ENCODE assay signal across 8 mouse cellular contexts in genomic region chr6:30304399-30304917, GRCm38 (mm10). TPM values are rescaled to one million over a fixed set of nuclear protein-coding genes. Genes with fewer than 3 reads are reported as not detected.
DNase-seq lines count a peak whose midpoint lies in the region; ATAC-seq and TF ChIP-seq lines count a peak whose summit lies in the region.

Gene Ube2h (minus strand): TSS chr6:30304539.

- no peak for TF ChIP-seq CTCF in bone marrow macrophage, adult 2 months (IDR thresholded peaks at IDR 0.05; ENCODE audit: low read depth, low read length)
- TF ChIP-seq CTCF in embryonic fibroblast, embryonic 13.5 days (IDR thresholded peaks at IDR 0.05; ENCODE audit: borderline replicate concordance, insufficient read depth, low read length) = no peak

- peak within 1 kb of the TSS; percentile 68 for H3K4me2 ChIP-seq in kidney, embryonic 15.5 days

- H3K27ac ChIP-seq in bone marrow macrophage, adult 2 months (ENCODE audit: insufficient read depth, low read depth, low read length) = peak within 1 kb of the TSS; percentile 69
- H3K27ac ChIP-seq in embryonic fibroblast, embryonic 13.5 days (ENCODE audit: insufficient read depth, low read length) = peak within 1 kb of the TSS; percentile 65
- H3K27ac ChIP-seq in heart, embryonic 10.5 days = peak within 1 kb of the TSS; percentile 97
- peak within 1 kb of the TSS; percentile 95 for H3K27ac ChIP-seq in kidney, embryonic 15.5 days

- H3K9ac ChIP-seq in kidney, embryonic 15.5 days = peak within 1 kb of the TSS; percentile 85

- peaks cover 32% of the 10 kb centered on the region for H3K4me1 ChIP-seq in bone marrow macrophage, adult 2 months (ENCODE audit: control insufficient read depth, insufficient read depth, low read length)
- H3K4me1 ChIP-seq in embryonic fibroblast, embryonic 13.5 days (ENCODE audit: control insufficient read depth, insufficient read depth, low read length) = peaks cover 3% of the 10 kb centered on the region; the same call in 1 of the 2 replicates
- peaks cover 53% of the 10 kb centered on the region for H3K4me1 ChIP-seq in heart, embryonic 10.5 days
- peaks cover 57% of the 10 kb centered on the region for H3K4me1 ChIP-seq in kidney, embryonic 15.5 days

- H3K36me3 ChIP-seq in heart, embryonic 10.5 days = no peaks in the 10 kb centered on the region
- no peaks in the 10 kb centered on the region for H3K36me3 ChIP-seq in kidney, embryonic 15.5 days

- no peaks in the 10 kb centered on the region for H3K9me3 ChIP-seq in heart, embryonic 10.5 days
- H3K9me3 ChIP-seq in kidney, embryonic 15.5 days (replicated peaks) = no peaks in the 10 kb centered on the region

- 2% methylated on average over 33 of the region's 33 CpGs for WGBS in heart, embryonic 10.5 days
- under 1% methylated on average over 25 of the region's 33 CpGs for WGBS in kidney, embryonic 15.5 days

- H3K27me3 ChIP-seq in heart, embryonic 10.5 days (ENCODE audit: insufficient read depth, poor library complexity, severe bottlenecking) = no peaks in the 10 kb centered on the region
- no peaks in the 10 kb centered on the region for H3K27me3 ChIP-seq in kidney, embryonic 15.5 days

- peak; percentile 89 for ATAC-seq in kidney, embryonic 15.5 days (replicated peaks; ENCODE audit: low FRiP score)
- peak; percentile 95 for ATAC-seq in monocyte, adult 5-6 weeks (replicated peaks; ENCODE audit: insufficient number of reproducible peaks, low FRiP score, low TSS enrichment, poor library complexity, severe bottlenecking)

- TF ChIP-seq POLR2A in bone marrow macrophage, adult 2 months (IDR thresholded peaks at IDR 0.05; ENCODE audit: borderline replicate concordance, low read depth, low read length) = no peak
- peak; percentile 93 for TF ChIP-seq POLR2A in embryonic fibroblast, embryonic 13.5 days (IDR thresholded peaks at IDR 0.05; ENCODE audit: low read depth, low read length)

- peak; percentile 98 for DNase-seq in A20 (ENCODE audit: low read depth, low spot score)
- DNase-seq in heart, embryonic 10.5 days (ENCODE audit: low spot score) = peak; percentile 99
- DNase-seq in liver = peak; percentile 99
- DNase-seq in spleen, postnatal 4 days (ENCODE audit: low spot score in 2 of 2) = peak; percentile 100

- peak within 1 kb of the TSS; percentile 71 for H3K4me3 ChIP-seq in bone marrow macrophage, adult 2 months (ENCODE audit: insufficient read depth, low read length)
- H3K4me3 ChIP-seq in embryonic fibroblast, embryonic 13.5 days (ENCODE audit: insufficient read depth, low read length) = peak within 1 kb of the TSS; percentile 85
- peak within 1 kb of the TSS; percentile 93 for H3K4me3 ChIP-seq in heart, embryonic 10.5 days
- peak within 1 kb of the TSS; percentile 79 for H3K4me3 ChIP-seq in kidney, embryonic 15.5 days (replicated peaks)

RNA-seq across cellular contexts. Expression of gene Ube2h, which starts in this region (rescaled TPM):
- 38.6 and 39.4 TPM in 2 replicates for polyA plus RNA-seq in bone marrow macrophage, adult 2 months (2012; ENCODE audit: insufficient read depth, insufficient read length, missing spikeins)
- polyA plus RNA-seq in embryonic fibroblast, embryonic 13.5 days (2011; ENCODE audit: insufficient read length, low read depth, missing spikeins) = 84.0 and 92.8 TPM in 2 replicates
- polyA plus RNA-seq in heart, embryonic 10.5 days (2016; fragmentation: Nextera tagmentation; extraction: Ambion mirVana) = 49.6 and 51.7 TPM in 2 replicates
- polyA plus RNA-seq in kidney, embryonic 15.5 days (2015; fragmentation: Nextera tagmentation; extraction: Ambion mirVana) = 50.6 and 50.9 TPM in 2 replicates
- 61.3 to 87.8 TPM (median 69.4 TPM) in 3 replicates for total RNA-seq in monocyte, adult 5-6 weeks (2017)

Comparison
In these comparisons a context has a peak if more than half of its experiments do, and no peak if none do; other contexts are left out.
1. Peak in every context shown above with its lines: DNase-seq, ATAC-seq, H3K4me3 ChIP-seq and H3K27ac ChIP-seq.